Mouse (Mus musculus) T-helper 17 cell (primary cell): ENCODE data around the gene Chmp1a.
"Not testable (repeated sequence)": the region's sequence is repeated elsewhere in the genome, so short reads cannot be mapped to it uniquely, and the experiment has no call there.

ENCODE experiments used
- in situ Hi-C, 2 experiments: fragments of 300-600 bp; cut with MboI, MseI; formaldehyde crosslinking; loops; 1 replicate in 1 of 2; 2 replicates in 1 of 2; pipeline ENCODE4 v1.15.1; 2025; ENCODE audit warnings: high pct_unique_total_duplicates in 2 of 2

Gene Chmp1a

DNA sequence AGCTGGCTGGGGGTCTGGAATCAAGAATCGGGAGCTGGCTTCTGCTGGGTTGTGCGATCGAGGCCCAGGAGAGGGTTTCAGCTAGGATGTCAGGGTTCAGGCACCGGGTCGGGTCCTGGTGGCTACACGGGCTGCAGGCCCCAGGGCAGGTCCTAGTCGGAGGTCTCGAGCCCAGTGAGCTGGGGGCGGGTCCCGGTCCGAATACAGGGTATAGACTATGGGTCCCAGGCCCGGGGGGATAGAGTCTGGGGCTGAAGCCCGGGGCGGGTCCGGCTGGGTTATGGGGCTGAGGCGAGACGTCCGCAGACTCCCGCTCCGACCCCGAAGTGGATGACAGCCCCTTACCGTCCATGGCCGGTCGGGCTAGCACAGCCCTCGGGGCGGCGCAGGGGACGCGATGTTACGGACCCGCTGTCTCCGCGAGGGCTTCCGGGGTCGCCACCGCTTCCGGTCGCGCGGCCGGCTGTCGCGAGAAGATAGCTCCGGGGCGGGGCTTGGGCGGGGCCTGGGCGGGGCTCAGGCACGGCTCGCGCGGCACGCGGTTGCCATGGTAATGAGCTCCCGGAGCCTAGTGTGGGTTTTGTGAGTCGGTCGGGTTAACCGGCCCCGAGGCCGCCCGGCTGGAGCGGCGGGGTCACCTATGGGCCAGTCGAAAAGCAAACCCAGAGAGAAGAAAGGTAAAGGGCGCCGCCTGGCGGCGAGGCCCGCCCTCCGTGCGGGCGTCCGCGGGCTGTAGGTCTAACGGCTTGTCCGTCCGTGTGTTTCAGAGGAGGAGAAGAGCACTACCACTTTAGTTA is at the start of gene Chmp1a, which contains the start of gene Spata33:
TSS of gene Chmp1a (minus strand) at position 443 of the 797 bp plus-strand sequence.
TSS of gene Spata33 (plus strand) at position 512 of the 797 bp plus-strand sequence.
- in situ Hi-C loops = no loop called here

GRCm38 (mm10) chr8:123257593-123257992 is 45.0 kb upstream of the Chmp1a start:
- in situ Hi-C loops = not testable (repeated sequence)

- in situ Hi-C loops = no loop called here
Measured at GRCm38 (mm10) chr8:123257114-123257513, 44.6 kb upstream of the Chmp1a start.

DNA sequence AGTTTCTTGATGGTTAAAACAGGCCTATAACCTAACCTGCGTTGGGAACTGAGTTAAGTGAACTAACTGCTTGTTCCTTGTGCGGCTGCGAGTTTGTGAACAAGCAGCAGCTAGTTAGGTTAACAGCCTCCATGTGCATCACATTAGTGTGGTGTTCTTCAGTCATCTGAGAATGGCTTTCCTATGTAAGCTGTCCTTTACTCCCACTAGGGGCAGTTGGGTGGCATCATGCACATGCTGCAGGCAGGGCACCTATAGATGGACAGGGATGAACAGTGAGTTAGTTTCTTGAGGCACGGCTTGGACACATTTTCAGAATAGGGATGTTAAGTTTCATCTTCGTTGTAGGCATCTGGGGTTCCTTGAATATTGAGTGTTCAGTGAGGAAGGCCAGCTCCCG is 42.6 kb upstream of the Chmp1a start:
- in situ Hi-C loops = no loop called here

DNA sequence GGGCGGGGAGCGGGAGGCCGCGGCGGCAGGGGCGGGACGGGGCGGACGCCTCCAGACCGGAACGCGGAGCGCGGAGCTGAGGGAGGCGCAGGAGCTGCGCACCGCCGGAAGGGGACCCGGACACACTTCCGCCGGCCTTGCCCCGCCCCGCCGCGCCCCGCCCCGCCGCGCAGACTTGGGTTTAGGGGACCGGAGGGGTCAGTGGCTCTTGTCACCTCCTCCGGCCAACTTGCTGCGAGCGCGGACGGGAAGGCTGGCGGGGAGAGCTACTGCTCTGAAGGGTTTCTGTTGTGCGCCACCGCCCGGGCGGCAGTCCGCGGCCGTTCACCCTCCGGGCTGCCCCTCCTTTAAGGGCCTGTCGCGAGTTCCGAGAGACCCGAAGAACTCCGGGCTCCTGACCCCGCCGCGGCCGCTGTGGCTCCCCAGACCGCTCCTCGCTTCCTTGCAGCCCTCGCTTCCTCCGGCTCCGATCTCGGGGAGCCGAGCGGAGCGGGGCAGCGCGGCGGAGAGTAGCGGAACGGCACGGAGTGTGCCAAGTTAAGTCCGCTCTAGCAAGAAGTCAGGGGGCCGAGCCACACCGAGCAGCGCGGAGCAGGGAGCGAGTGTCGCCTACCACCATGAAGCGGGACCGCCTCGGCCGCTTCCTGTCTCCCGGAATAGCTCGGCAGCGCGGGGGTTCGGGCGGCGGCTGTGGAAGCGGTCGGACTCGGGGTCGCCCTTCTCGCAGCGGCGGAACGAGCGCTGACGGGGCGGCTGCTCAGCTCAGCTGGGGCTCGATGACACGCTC is 41.7 kb upstream of the Chmp1a start, which contains the start of the genes Zfp276 and Vps9d1:
TSS of gene Zfp276 (plus strand) at position 97 of the 787 bp plus-strand sequence.
TSS of gene Vps9d1 (minus strand) at position 250 of the 787 bp plus-strand sequence.
- in situ Hi-C loops = no loop called here

GRCm38 (mm10) chr8:123253451-123254098 is 41.0 kb upstream of the Chmp1a start:
- in situ Hi-C loops = no loop called here

DNA sequence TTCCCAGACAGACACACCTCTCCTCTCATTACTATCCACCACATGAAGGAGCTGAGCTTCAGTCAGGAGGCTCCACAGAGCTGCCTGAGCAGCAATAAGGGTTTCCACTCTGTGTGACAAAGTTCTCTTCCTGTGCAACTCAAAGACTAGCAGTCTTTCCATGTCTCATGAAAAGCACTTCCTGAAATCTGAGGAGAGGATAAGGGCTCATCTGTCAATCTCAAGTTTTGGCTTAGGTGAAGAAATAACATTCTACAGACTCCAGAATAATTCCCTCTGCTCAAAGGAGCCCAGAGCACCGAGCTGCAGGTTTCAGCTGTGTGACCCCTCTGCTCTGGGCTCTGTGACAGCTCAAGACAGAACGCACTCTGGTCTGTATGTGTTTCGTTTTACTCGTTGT is 40.4 kb upstream of the Chmp1a start:
- in situ Hi-C loops = no loop called here

DNA sequence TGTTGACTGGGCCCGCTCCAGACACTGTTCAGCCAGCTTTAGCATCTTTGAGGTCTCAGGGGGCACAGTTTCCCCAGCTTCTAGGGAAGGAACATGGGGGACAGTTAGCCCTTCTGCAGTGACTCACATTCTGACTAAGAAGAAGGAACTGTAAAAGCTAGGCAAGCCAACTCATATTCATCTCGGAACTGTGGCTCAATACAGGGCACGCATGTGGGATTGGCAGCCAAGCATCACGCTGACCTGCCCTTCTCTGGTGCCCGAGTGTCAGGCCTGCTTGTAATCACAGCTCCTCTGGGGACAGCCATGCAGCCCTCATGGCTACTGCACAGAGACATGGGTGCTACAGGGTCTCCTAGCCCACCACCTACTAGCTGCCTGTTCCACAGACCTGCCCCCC is 38.4 kb upstream of the Chmp1a start:
- in situ Hi-C loops = no loop called here

GRCm38 (mm10) chr8:123248596-123248995 is 36.0 kb upstream of the Chmp1a start:
- in situ Hi-C loops = no loop called here

- in situ Hi-C loops = no loop called here
Measured at GRCm38 (mm10) chr8:123247748-123248147, 35.2 kb upstream of the Chmp1a start.

DNA sequence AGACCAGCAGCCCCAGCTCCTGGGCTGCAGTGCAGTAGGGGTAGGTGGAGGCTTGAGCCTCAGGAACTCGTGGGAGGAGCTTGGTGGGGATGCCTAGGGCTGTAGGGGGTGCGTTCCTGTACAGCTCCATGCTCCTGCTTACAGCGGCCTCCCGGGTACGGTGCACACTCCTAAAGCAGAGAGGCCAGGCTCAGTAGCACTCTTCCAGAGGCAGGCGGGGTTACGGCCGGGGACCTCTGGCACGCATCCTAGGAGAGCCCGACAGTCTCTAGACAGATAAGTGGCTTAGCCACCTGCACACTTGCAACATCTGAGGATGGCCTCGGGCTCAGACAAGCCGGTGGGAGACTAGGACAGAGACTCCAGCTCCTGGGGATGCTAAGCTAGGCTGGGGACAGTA is 33.0 kb upstream of the Chmp1a start:
- in situ Hi-C loops = no loop called here

- in situ Hi-C loops = no loop called here
Measured at GRCm38 (mm10) chr8:123244382-123244781, 31.8 kb upstream of the Chmp1a start.

DNA sequence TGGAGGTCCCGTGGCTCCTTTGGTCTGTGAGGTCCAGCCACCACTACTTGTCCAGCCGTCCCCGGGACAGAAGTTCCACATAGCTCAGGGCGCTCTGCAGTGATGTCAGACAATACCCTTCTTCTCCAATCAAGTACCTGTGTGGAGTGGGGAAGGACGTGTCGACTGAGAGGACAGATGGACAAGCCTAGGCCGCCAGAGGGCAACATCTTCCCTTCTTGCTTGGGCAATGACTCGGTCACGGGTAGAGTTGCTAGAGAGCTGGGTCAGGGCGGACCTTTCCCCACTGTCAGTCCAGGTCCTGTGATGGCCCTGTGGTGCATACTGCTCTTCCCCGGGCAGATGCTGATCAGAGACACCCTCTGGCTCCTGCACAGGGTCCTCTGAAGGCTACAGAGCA is 30.5 kb upstream of the Chmp1a start:
- in situ Hi-C loops = no loop called here

DNA sequence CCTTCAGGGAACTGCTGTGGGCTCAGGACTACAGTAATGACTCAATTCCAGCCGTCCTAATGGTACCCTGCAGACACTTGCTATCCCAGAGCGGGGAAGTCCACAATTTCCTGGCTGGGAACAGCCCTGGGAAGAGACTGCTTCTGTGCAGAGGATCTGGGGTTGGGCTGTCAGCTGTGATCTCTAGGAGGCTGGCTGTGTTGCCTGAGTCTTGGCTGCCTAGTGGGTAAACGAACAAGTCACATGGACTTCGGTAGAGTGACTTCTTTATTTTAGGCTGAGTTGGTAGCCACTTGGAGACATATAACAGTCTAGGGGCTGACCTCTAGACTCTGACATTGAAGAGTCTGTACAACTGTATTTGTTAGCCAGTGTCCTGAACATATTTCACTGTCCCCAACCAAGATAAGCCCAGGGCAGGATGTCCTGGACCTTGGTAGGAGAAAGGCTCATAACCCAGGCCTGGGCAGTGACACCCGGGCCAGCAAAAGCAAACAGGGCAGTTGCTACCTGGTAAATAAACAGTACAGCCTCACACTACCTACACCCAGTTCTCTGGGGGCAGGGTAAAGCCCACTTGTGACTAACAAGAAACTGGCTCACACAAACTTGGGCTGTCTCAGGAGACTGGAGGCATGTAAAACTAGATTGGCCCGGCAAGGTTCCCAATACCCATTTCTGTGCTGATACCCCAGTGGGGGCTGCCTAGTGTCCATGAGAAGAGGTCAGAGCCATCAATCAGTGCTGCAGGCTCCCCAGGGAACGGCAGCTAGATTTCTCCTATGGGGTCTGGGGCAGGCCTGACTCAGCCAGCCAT is 29.8 kb upstream of the Chmp1a start:
- in situ Hi-C loops = no loop called here

DNA sequence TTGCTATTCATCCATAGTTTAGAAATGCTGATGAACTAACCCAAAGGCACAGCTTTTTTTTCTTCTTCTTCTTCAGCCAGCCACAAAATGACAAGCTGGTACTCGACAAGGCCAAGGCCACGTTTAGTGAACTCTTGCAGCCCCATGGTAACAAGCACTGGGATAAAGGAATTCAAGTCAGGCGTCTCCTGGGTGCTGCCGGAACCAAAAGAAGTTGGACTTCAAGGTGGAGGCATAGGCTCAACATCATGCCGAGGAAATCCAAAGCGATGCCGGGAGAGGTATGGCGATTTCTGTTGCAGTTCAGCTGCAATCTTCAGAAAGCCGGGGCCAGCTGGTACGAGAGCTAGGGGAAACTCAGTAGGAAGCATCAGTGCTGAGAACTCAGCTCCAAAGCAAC is 26.8 kb upstream of the Chmp1a start:
- in situ Hi-C loops = no loop called here

GRCm38 (mm10) chr8:123235520-123236497 is 23.2 kb upstream of the Chmp1a start, which contains the start of gene Spata2l:
Gene Spata2l, minus strand, starts transcription at chr8:123236233.
- in situ Hi-C loops = no loop called here

DNA sequence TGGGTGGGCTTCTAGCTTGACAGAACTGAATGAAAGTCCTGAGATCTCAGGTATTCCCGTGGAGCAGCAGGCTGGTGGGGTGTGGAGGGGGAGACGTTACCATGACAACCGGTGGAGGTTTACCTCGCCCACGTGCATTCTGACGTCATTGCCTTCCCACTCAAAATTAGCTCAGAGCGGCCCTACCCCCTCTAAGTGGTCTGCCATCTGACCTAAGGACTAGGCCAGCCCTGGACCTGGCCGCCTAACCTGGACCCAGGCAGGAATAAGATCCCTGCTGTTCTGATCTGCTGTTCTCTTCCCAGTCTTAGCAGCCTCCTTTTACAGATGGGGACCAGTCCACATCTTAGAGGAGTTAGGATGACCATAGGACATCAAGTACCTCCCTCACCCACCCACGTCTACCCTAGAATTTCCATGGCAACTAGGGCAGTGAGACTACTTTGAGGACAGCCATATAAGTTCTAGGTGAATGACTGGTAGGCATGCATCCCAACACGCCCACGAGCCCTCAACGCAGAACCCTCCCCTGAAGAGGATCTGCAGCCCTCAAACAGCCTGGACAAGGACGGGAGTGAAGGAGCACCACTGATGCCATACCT is 22.5 kb upstream of the Chmp1a start:
- in situ Hi-C loops = loop anchor here in 1 of 2 experiments (5.0 kb wide), 1 partner anchor 82 kb away; the partner anchor contains the start of gene Fanca

DNA sequence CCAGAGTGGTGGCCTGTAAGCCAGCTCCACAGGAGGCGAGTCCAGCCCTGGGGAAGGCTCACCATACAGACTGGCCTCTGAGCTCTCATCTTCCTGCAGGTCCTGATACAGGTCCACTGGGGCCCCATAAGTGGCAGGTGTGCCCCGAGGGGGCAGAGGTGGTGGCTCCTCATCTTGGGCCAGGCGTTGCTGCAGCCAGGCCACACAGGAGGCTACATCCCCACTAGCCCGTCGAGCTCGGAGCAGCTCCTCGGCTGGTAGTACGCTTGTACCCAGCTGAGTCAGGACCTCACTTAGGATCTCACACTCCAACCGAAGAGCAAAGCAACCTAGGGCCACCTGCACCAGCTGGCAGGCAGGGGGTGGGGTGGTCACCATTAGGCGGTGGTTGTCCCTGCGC is 21.2 kb upstream of the Chmp1a start:
- in situ Hi-C loops = loop anchor here in 1 of 2 experiments (5.0 kb wide), 1 partner anchor 84 kb away; the partner anchor contains the start of gene Fanca

DNA sequence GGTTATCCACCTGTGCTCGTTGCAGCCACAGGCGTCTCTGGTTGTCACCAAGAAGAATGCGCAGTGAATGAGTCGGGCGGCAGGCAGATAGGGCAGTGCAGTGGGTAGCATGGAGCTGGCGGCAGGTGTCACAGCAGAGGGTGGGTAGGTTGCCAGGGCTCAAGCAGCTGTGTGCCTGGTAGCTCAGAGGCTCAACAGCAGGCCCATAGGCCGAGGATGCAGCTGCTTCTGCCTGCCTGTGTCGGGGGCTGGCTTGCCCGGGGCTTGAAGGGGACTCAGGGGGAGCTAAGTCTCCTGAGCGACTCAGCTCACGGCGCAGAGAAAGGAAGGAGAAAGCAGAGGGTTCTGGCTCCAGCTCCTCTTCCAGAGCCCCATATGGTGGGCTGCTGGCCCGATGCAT is 20.7 kb upstream of the Chmp1a start:
- in situ Hi-C loops = loop anchor here in 1 of 2 experiments (5.0 kb wide), 1 partner anchor 84 kb away; the partner anchor contains the start of gene Fanca
